Mouse (Mus musculus): ENCODE results near the gene Celf1. TPM values are rescaled to one million over a fixed set of nuclear protein-coding genes. Genes with fewer than 3 reads are reported as not detected.

The Celf1 gene
- polyA plus RNA-seq, 1 experiment from 2014 or later = 86.6 TPM

DNA sequence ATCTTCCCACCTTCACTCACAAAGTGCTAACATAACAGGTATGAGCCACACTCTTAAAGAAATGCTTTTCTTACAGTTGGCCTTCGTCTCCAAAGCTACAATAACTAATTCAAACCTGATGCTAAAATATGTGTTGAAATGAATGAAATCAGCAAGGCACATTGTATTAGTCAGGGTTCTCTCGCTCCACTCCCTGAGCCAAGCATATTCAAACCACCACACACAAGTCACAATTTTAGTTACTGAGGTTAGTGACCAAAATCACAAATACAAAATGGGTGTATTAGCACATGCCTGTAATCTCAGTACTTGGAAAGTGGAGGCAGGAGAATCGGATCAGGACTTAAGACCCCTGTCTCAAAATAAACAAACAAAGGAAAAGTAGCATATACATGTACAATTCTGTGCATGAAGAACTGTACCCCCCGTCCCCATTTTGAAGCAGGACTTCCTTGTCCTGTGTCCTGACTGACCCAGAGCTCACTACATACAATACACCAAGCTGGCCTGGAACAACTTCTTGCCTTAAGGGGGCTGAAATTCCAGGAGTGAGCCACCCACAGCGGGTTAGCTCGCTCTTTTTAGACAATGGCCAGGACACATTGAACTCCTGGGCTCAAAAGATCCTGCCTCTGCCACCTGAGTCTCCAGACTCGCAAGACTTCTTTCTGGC is 23.5 kb upstream of the Celf1 start:
- Histone ChIP-seq H3K4me3 (replicated peaks) (peak overlapping the region; percentile 53), H3K36me3 (peaks cover 8% of the 10 kb centered on the region), H3K4me2 (peak overlapping the region; percentile 85), H3K9ac (replicated peaks) (peak overlapping the region; percentile 72), H3K27ac (replicated peaks) (peak overlapping the region; percentile 90), H3K4me1 (peaks cover 32% of the 10 kb centered on the region), H3K27me3 (replicated peaks) (no peaks in the 10 kb centered on the region), H3K9me3 (replicated peaks) (no peaks in the 10 kb centered on the region)
- 30% methylated on average over 7 of the region's 7 CpGs for WGBS
- no peak for ATAC-seq (ENCODE audit: low FRiP score)

DNA sequence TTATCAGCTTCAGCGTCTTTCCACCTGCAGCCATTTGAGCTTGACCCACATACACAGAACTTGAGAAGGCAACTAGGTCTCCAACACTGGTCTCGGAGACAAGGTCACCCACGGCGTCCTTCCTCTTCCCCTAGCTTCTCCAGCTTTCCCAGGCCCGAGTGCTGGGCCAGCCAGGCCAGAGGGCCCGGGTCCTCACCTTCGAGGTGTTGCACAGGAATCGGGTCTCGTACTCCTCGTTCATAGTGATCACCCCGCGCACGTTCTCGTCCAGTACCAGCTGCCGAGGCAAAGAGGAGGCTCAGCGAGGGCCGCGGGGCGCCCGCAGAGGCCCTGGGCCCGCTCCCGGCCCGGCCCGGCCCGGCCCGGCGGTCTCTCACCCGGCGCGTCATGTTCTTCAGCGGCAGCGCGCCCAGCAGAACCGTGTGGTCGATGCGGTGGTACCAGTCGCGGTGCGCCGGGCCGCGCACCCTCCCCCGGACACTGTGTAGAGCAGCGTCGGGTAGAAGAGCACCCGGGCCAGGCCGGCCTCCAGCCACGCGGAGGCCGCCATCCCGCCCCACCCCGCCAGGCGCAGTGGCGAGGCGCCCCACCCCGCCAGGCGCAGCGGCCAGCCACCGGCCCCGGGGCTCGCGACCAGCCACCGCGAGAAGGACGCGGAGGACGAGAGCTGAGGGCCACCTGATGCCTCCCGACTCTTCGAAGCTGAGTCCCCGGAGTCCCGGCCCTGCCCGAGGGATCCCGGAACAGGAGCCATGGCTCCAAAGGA is 22.8 kb upstream of the Celf1 start:
- ATAC-seq (ENCODE audit: low FRiP score) = peak; percentile 88
- H3K36me3 ChIP-seq = 0 out of 2 replicates have a peak, but pooled peaks cover 4% of the 10 kb centered on the region
- H3K4me1 ChIP-seq = peaks cover 32% of the 10 kb centered on the region
- peak overlapping the region; percentile 85 for H3K4me2 ChIP-seq
- H3K27ac ChIP-seq (replicated peaks) = peak overlapping the region; percentile 90
- no peaks in the 10 kb centered on the region for H3K9me3 ChIP-seq (replicated peaks)
- H3K4me3 ChIP-seq (replicated peaks) = peak overlapping the region; percentile 53
- H3K9ac ChIP-seq (replicated peaks) = peak overlapping the region; percentile 72
- H3K27me3 ChIP-seq (replicated peaks) = no peaks in the 10 kb centered on the region
- WGBS = 2% methylated on average over 65 of the region's 73 CpGs

DNA sequence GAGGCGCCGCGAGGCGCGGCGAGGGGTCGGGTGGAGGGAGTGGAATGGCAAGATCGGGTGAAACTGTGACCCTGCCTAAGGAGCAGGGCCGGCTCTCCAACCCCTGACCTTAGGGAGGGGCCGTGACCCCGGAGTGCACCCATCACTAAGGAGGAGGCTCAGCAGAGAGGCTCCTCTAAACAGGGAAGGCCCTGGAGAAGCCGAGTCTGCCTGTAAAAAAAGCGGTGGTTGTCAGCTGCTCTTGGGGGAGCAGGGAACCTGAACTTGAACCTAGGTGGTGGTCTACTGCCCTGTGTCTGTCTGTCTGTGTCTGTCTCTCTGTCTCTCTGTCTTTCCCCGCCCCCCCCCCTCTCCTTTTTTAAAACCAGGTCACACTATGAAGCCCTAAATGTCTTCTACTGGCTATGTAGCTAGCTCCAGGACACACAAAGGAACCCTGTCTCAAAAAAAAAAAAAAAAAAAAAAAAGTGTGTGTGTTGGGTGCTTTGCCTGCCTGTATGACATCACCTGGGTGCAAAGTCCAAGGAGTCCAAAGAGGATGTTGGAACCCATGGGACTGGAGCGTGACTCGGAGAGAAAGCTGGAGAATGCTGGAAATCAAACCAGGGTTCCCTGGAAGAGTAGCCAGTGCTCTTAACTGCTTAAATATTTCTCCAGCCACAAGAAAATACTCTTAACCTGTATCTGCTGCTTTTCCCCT is 22.0 kb upstream of the Celf1 start:
- peak; percentile 63 for ATAC-seq (ENCODE audit: low FRiP score)
- peak overlapping the region; percentile 85 for H3K4me2 ChIP-seq
- peak overlapping the region; percentile 90 for H3K27ac ChIP-seq (replicated peaks)
- WGBS = 11% methylated on average over 13 of the region's 16 CpGs
- peak overlapping the region; percentile 72 for H3K9ac ChIP-seq (replicated peaks)
- no peaks in the 10 kb centered on the region for H3K9me3 ChIP-seq (replicated peaks)
- peak overlapping the region; percentile 53 for H3K4me3 ChIP-seq (replicated peaks)
- no peaks in the 10 kb centered on the region for H3K27me3 ChIP-seq (replicated peaks)
- peaks cover 32% of the 10 kb centered on the region for H3K4me1 ChIP-seq
- H3K36me3 ChIP-seq = 0 out of 2 replicates have a peak, but pooled peaks cover 2% of the 10 kb centered on the region

DNA sequence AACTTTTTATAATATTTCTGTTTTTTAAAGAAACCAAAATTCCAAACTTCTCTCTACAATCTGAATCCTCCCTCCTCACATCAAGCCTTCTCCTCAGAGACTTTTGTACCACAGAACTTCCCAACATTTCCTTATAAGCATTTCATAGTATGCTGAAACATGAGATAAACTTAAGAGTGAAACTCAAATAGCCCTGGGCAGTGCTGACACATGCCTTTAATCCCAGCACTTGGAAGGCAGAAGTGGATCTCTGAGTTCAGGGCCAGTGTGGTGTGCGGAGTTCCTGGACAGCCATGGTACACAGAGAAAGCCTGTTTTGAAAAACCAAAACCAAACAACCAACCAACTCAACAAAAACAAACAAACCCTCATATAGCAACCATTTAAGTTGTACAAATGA is 19.0 kb upstream of the Celf1 start:
- Histone ChIP-seq H3K9ac (replicated peaks) (no peak overlapping the region), H3K4me2 (no peak overlapping the region), H3K9me3 (replicated peaks) (no peaks in the 10 kb centered on the region), H3K36me3 (no peaks in the 10 kb centered on the region), H3K4me1 (peaks cover 14% of the 10 kb centered on the region), H3K27me3 (replicated peaks) (no peaks in the 10 kb centered on the region), H3K27ac (replicated peaks) (no peak overlapping the region), H3K4me3 (replicated peaks) (no peak overlapping the region)
- 92% methylated on average over 1 of the region's 1 CpGs for WGBS
- ATAC-seq (ENCODE audit: low FRiP score) = no peak

DNA sequence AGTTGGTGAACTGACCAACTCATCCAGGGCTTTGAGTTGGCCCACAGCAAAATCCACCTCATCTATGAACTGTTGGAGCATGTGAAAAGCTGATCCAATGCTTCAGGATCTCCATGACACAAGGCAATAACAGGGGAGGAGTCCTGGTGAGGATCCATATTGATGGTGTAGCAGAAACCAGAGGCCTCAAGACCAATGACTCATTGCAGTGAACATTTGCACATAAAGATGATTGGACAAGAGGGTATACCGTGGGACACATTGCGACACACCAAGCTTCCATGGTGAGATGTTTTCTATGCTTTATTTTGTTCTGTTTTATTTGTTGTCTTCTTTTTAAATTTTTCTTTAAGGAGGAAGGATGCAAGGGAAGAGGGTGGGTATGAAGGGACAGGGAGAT is 17.5 kb upstream of the Celf1 start:
- no peaks in the 10 kb centered on the region for H3K27me3 ChIP-seq (replicated peaks)
- ATAC-seq (ENCODE audit: low FRiP score) = no peak
- 90% methylated on average over 2 of the region's 2 CpGs for WGBS
- no peak overlapping the region for H3K9ac ChIP-seq (replicated peaks)
- no peak overlapping the region for H3K27ac ChIP-seq (replicated peaks)
- no peaks in the 10 kb centered on the region for H3K9me3 ChIP-seq (replicated peaks)
- H3K4me3 ChIP-seq (replicated peaks) = no peak overlapping the region
- peaks cover 3% of the 10 kb centered on the region for H3K4me1 ChIP-seq
- no peak overlapping the region for H3K4me2 ChIP-seq
- no peaks in the 10 kb centered on the region for H3K36me3 ChIP-seq

DNA sequence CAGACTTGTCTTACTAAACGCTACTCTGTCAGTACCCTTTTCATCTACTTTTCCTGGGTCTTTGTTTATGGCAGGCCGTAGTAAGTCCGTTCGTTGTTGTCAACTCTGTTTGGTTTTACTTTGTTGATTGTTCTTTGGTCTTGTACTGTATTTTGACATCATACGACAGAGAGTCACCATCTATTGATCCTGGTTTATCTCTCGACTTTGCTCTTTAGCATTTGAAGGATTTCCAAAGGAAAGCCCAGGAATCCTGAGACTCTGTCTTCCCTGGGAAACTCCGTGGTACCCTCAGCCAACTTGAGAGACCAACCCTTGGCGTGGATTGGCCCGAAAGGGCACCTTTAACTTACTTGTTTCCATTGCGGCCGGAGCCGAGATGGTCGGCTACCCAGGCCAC is 11.6 kb upstream of the Celf1 start:
- 90% methylated on average over 13 of the region's 13 CpGs for WGBS
- H3K27ac ChIP-seq (replicated peaks) = no peak overlapping the region
- no peak overlapping the region for H3K4me2 ChIP-seq
- no peaks in the 10 kb centered on the region for H3K36me3 ChIP-seq
- no peaks in the 10 kb centered on the region for H3K4me1 ChIP-seq
- no peak overlapping the region for H3K4me3 ChIP-seq (replicated peaks)
- H3K9me3 ChIP-seq (replicated peaks) = no peaks in the 10 kb centered on the region
- H3K27me3 ChIP-seq (replicated peaks) = no peaks in the 10 kb centered on the region
- no peak for ATAC-seq (ENCODE audit: low FRiP score)
- no peak overlapping the region for H3K9ac ChIP-seq (replicated peaks)

DNA sequence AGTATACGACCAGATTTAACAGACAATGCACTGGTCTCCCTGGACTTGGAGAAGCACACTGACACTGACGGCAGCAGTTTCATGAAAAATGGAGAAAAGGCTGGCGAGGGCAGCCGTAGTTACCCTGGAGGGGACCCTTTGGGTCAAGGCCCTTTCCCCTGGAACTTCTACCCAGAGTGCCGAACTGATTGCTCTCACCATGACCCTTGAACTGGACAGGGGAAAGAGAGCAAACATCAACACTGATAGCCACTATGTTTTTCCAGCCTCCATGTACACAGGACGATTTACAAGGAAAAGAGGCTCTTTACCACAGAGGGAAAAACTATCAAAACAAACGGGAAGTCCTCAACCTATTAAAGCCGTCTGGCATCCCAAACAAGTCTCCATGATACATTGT is 8.4 kb upstream of the Celf1 start:
- Histone ChIP-seq H3K9me3 (replicated peaks) (no peaks in the 10 kb centered on the region), H3K36me3 (no peaks in the 10 kb centered on the region), H3K27ac (replicated peaks) (no peak overlapping the region), H3K4me1 (no peaks in the 10 kb centered on the region), H3K27me3 (replicated peaks) (no peaks in the 10 kb centered on the region), H3K9ac (replicated peaks) (no peak overlapping the region), H3K4me2 (no peak overlapping the region), H3K4me3 (replicated peaks) (no peak overlapping the region)
- 77% methylated on average over 8 of the region's 8 CpGs for WGBS
- no peak for ATAC-seq (ENCODE audit: low FRiP score)

DNA sequence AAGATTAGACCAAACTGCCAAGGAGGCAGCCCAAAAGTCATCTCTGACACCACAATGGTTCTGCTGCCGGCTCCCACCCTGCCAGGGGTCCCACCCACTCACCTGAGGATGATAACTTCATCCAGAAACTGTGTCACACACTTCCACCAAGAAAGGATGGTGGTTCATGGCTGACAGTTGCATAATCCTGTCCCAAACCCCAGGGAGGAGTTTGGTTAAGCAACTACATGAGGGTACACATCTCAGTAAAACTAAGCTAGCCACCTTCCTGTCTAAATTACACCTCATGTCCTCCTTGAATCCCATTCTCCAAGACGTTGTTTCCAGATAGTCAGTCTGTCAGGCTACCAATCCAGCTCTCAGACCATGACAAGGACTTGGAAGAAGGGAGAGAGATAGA is 7.9 kb upstream of the Celf1 start:
- 76% methylated on average over 2 of the region's 2 CpGs for WGBS
- H3K36me3 ChIP-seq = no peaks in the 10 kb centered on the region
- ATAC-seq (ENCODE audit: low FRiP score) = no peak
- no peaks in the 10 kb centered on the region for H3K9me3 ChIP-seq (replicated peaks)
- no peaks in the 10 kb centered on the region for H3K4me1 ChIP-seq
- no peak overlapping the region for H3K4me3 ChIP-seq (replicated peaks)
- H3K27me3 ChIP-seq (replicated peaks) = no peaks in the 10 kb centered on the region
- H3K9ac ChIP-seq (replicated peaks) = no peak overlapping the region
- no peak overlapping the region for H3K27ac ChIP-seq (replicated peaks)
- no peak overlapping the region for H3K4me2 ChIP-seq

DNA sequence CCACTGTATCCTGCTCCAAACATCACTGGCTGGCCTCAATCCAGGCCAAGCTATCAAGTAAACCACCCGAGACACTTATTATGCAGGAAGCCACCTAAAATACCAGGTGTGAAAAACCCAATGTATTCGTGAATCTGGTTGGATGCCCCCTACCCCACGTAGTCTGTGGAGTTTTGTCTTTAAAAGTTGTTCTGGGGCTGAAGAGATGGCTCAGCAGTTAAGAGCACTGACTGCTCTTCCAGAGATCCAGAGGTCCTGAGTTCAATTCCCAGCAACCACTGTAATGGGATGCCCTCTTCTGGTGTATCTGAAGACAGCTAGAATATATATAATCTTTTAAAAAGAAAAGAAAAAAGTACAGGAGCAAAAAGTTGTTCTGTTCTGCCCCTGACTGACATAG is 1.8 kb upstream of the Celf1 start:
- no peaks in the 10 kb centered on the region for H3K27me3 ChIP-seq (replicated peaks)
- no peaks in the 10 kb centered on the region for H3K36me3 ChIP-seq
- H3K4me3 ChIP-seq (replicated peaks) = no peak overlapping the region
- H3K9ac ChIP-seq (replicated peaks) = no peak overlapping the region
- no peak for ATAC-seq (ENCODE audit: low FRiP score)
- H3K27ac ChIP-seq (replicated peaks) = no peak overlapping the region
- H3K4me1 ChIP-seq = peaks cover 29% of the 10 kb centered on the region
- H3K4me2 ChIP-seq = no peak overlapping the region
- no peaks in the 10 kb centered on the region for H3K9me3 ChIP-seq (replicated peaks)
- 70% methylated on average over 3 of the region's 3 CpGs for WGBS

DNA sequence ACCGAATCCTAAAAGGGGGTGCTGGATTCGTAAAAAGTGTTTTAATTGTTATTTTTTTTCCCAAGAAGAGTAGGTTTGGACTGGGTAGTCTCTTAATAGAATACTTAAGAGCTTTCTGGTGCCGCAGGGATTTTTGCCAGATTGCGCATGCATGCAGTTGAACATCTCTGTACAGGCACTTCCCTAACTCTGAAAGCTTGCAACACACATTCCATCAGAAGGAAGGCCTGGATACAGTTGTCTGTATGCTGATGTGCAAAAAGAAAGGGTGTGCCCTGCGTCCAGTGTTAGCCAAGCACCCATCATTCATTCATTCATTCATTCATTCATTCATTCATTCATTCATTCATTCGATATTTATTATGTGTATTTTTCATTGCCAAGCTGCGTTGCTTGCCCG is 432 bp upstream of the Celf1 start:
- Histone ChIP-seq H3K27me3 (replicated peaks) (no peaks in the 10 kb centered on the region), H3K36me3 (no peaks in the 10 kb centered on the region), H3K4me2 (peak overlapping the region; percentile 70), H3K9ac (replicated peaks) (peak overlapping the region; percentile 80), H3K9me3 (replicated peaks) (no peaks in the 10 kb centered on the region), H3K4me1 (peaks cover 39% of the 10 kb centered on the region), H3K4me3 (replicated peaks) (peak overlapping the region; percentile 84), H3K27ac (replicated peaks) (peak overlapping the region; percentile 96)
- peak; percentile 67 for ATAC-seq (ENCODE audit: low FRiP score)
- WGBS = 36% methylated on average over 8 of the region's 8 CpGs

DNA sequence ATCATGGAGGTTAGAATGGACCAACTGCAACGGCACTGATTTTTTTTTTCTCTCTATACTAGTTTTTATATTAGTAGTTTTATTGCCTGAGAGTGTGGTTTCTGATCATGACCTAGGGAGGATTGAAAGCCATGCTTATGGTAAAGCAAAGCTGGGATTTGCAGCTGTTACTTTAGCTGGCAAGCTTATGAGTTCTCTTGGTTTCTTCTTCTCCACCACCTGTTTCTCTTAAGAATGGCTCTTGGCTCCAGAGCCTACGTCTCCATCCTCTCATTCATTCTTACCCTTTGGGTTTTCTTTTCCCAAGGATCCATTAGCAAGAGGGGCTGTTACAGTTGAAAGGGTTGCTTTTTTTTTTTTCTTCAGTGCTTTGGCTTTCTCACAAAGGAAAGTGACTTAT is 1.6 kb downstream of the Celf1 start:
- WGBS = 50% methylated on average over 2 of the region's 2 CpGs
- no peak overlapping the region for H3K27ac ChIP-seq (replicated peaks)
- H3K9ac ChIP-seq (replicated peaks) = peak overlapping the region; percentile 80; the same call in 1 of the 2 replicates

DNA sequence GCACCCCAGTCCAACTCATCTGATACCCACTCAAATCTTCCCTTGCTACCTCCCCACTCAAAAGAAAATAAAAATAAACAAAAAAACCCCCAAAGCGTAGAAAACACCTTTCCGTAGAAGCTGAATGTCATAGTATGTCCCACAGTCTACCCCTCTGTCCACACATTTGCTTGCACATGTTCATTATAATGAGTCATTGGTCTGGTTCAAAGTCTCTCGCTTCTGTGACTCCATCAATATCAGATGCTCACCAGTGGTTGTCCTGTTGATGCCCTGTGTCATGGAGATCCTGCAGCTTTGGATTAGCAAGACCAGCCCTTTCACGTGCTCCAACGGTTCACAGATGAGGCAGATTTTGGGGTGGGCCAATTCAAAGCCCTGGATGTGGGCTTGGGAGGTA is 10.0 kb downstream of the Celf1 start:
- ATAC-seq (ENCODE audit: low FRiP score) = no peak
- WGBS = 91% methylated on average over 5 of the region's 5 CpGs

More for the DNA sequence above, 1.6 kb downstream of the Celf1 start:
- H3K4me1 ChIP-seq = peaks cover 47% of the 10 kb centered on the region
- H3K4me2 ChIP-seq = peak overlapping the region; percentile 70
- H3K27me3 ChIP-seq (replicated peaks) = no peaks in the 10 kb centered on the region
- H3K36me3 ChIP-seq = no peaks in the 10 kb centered on the region
- H3K4me3 ChIP-seq (replicated peaks) = peak overlapping the region; percentile 84
- H3K9me3 ChIP-seq (replicated peaks) = no peaks in the 10 kb centered on the region
- no peak for ATAC-seq (ENCODE audit: low FRiP score)

More for the DNA sequence above, 10.0 kb downstream of the Celf1 start:
- Histone ChIP-seq H3K9ac (replicated peaks) (no peak overlapping the region), H3K4me3 (replicated peaks) (no peak overlapping the region), H3K4me1 (peaks cover 17% of the 10 kb centered on the region), H3K4me2 (no peak overlapping the region), H3K9me3 (replicated peaks) (no peaks in the 10 kb centered on the region), H3K27me3 (replicated peaks) (no peaks in the 10 kb centered on the region), H3K36me3 (no peaks in the 10 kb centered on the region), H3K27ac (replicated peaks) (no peak overlapping the region)
